Mouse (Mus musculus) neural tube, embryonic 11.5 days (tissue): ENCODE data around the gene Fbxw8. TPM values are rescaled to one million over a fixed set of nuclear protein-coding genes. Genes with fewer than 3 reads are reported as not detected.

Experiments used
- ATAC-seq: fragments of 200-750 bp; cut with Nextera tagmentation; 2 replicates; pipeline ENCODE4 v1.8.0; 2017; ENCODE audit warnings: moderate number of reproducible peaks, mild to moderate bottlenecking, moderate TSS enrichment, moderate library complexity; ENCODE audit not compliant: insufficient read depth, low FRiP score, low TSS enrichment
- DNase-seq: peaks from one replicate; pipeline ENCODE4 v3.0.0-alpha.2; 2015; ENCODE audit warnings: low spot score
- H3K27ac ChIP-seq: fragments of 300-500 bp; sonication (generic); 2 replicates; pipeline ENCODE4 v1.5.1; 2014; ENCODE audit warnings: low read depth, mild to moderate bottlenecking, low read length
- H3K27me3 ChIP-seq: fragments of 300-500 bp; sonication (generic); 2 replicates; pipeline ENCODE4 v1.6.1; 2014; ENCODE audit warnings: mild to moderate bottlenecking, low read length, mixed read lengths; ENCODE audit not compliant: control insufficient read depth, insufficient read depth
- H3K36me3 ChIP-seq: fragments of 300-500 bp; sonication (generic); 2 replicates; pipeline ENCODE4 v1.6.1; 2014; ENCODE audit warnings: mild to moderate bottlenecking, low read length, moderate library complexity, mixed read lengths; ENCODE audit not compliant: control insufficient read depth, insufficient read depth
- H3K4me1 ChIP-seq: fragments of 300-500 bp; sonication (generic); 2 replicates; pipeline ENCODE4 v1.6.1; 2014; ENCODE audit warnings: low read length, mixed read lengths; ENCODE audit not compliant: control insufficient read depth, insufficient read depth
- H3K4me2 ChIP-seq: fragments of 300-500 bp; sonication (generic); 2 replicates; pipeline ENCODE4 v1.6.1; 2014; ENCODE audit warnings: low read depth, mild to moderate bottlenecking, moderate library complexity
- H3K4me3 ChIP-seq: fragments of 300-500 bp; sonication (generic); 2 replicates; pipeline ENCODE4 v1.5.1; 2014; ENCODE audit warnings: low read depth, low read length
- H3K9ac ChIP-seq: fragments of 300-500 bp; sonication (generic); 2 replicates; pipeline ENCODE4 v1.6.1; 2014; ENCODE audit warnings: mild to moderate bottlenecking, low read length
- H3K9me3 ChIP-seq: fragments of 300-500 bp; sonication (generic); 2 replicates; pipeline ENCODE4 v1.6.1; 2016; ENCODE audit warnings: low read length; ENCODE audit not compliant: control insufficient read depth
- WGBS: fragments of 180-500 bp; shearing (Covaris S2); extraction: QIAGEN DNeasy Blood & Tissue Kit; methylation state at CpG from one replicate; pipeline ENCODE4 v1.1.7; 2014; 5-methylcytosine and 5-hydroxymethylcytosine counted together
- polyA plus RNA-seq: library from polyadenylated mRNA; unstranded; fragments of >200 nt; fragmentation: Nextera tagmentation; extraction: Ambion mirVana; gene quantifications from 2 replicates; pipeline ENCODE4 v1.2.1, GENCODE M21; 2014

Fbxw8 gene
- polyA plus RNA-seq, 1 experiment from 2014 or later, result 28.4 TPM

DNA sequence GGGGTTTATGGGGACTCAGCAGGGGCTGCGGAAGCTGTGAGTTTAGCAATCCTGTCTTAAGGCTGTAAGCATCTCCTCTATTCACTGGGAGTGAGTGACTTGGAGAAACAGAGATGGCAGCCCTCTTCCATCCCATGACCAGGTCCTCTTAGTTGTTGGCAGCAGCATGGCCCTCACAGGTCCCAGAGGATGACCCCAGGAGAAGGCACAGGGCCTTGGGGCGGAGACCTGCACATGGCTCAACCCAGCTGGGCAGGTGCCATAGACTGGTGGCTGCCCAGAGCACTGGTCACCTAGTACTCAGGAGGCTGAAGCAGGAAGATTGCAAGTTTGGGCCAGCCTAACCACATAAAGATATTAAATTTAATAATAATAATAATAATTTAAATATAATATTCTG lies 139.6 kb downstream of the Fbxw8 start:
- H3K9me3 ChIP-seq, result no peaks in the 10 kb centered on the region
- no peak overlapping the region for H3K27ac ChIP-seq
- no peaks in the 10 kb centered on the region for H3K4me1 ChIP-seq
- H3K9ac ChIP-seq, result no peak overlapping the region
- H3K27me3 ChIP-seq, result no peaks in the 10 kb centered on the region
- H3K4me3 ChIP-seq, result no peak overlapping the region
- no peak overlapping the region for H3K4me2 ChIP-seq
- no peak for ATAC-seq
- H3K36me3 ChIP-seq, result no peaks in the 10 kb centered on the region
- 91% methylated on average over 2 of the region's 2 CpGs for WGBS
- DNase-seq, result no peak

DNA sequence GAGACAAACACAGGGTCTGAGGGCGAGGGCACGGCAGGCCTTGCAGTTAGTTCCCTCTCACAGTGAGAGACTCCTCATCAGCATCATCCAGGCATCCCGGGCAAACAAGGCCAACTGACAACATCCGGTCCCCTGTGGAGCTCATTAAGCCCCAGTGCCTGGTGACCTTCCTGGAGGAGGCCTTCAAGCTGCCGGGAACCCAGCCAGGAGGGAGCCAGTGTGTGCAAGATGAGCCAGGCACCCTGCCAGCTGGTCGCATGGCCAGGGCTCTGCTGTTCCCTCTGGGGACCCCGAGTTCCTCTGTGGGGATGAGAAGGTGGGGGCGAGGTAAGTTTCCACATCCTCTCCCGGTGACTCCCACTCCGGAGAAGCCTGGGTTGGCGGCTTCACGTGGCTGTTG lies 140.2 kb downstream of the Fbxw8 start:
- WGBS, result 22% methylated on average over 12 of the region's 12 CpGs
- no peak overlapping the region for H3K27ac ChIP-seq

More for the DNA sequence above, 140.2 kb downstream of the Fbxw8 start:
- Histone ChIP-seq H3K4me1 (no peaks in the 10 kb centered on the region), H3K9me3 (no peaks in the 10 kb centered on the region), H3K9ac (no peak overlapping the region; the same call in 1 of the 2 replicates), H3K36me3 (no peaks in the 10 kb centered on the region), H3K27me3 (no peaks in the 10 kb centered on the region), H3K4me3 (no peak overlapping the region), H3K4me2 (no peak overlapping the region)
- DNase-seq (no peak), ATAC-seq (no peak)

Other genes starting within 250 kb of the Fbxw8 start
- gene Fbxo21, start 178.7 kb downstream of the Fbxw8 start, polyA plus RNA-seq, result 102 and 107 TPM in 2 replicates
- 0.46 and 0.76 TPM in 2 replicates for gene Tesc, start 127.7 kb downstream of the Fbxw8 start, polyA plus RNA-seq
- 1.0 and 1.1 TPM in 2 replicates for gene Hrk, start 9.2 kb upstream of the Fbxw8 start, polyA plus RNA-seq
- 4.3 and 7.4 TPM in 2 replicates for gene Rnft2, start 89.7 kb upstream of the Fbxw8 start, polyA plus RNA-seq
- 12.8 and 14.8 TPM in 2 replicates for gene 2410131K14Rik, start 89.8 kb upstream of the Fbxw8 start, polyA plus RNA-seq